Mouse (Mus musculus): ENCODE measurements around the gene 1700003E16Rik.

The 1700003E16Rik gene

GRCm38 (mm10) chr6:83207361-83208049 lies 51.3 kb downstream of the 1700003E16Rik start:
- DNase-seq, result no peak

GRCm38 (mm10) chr6:83208050-83208400 lies 51.8 kb downstream of the 1700003E16Rik start:
- no peak for DNase-seq

GRCm38 (mm10) chr6:83210495-83210894 lies 54.3 kb downstream of the 1700003E16Rik start:
- no peak for DNase-seq

- DNase-seq, result no peak
Observed at GRCm38 (mm10) chr6:83211526-83211925, 55.3 kb downstream of the 1700003E16Rik start.
